Mouse (Mus musculus) adrenal gland, postnatal 14 days (tissue): ENCODE results near the gene Oaz1. TPM values are rescaled to one million over a fixed set of nuclear protein-coding genes. Genes with fewer than 3 reads are reported as not detected.
"Not testable (repeated sequence)": the region's sequence is repeated elsewhere in the genome, so short reads cannot be mapped to it uniquely, and the experiment has no call there.

Experiments
- DNase-seq: peaks from one replicate; pipeline ENCODE4 v3.0.0; 2021; ENCODE audit warnings: mixed read lengths
- total RNA-seq: library from RNA; stranded (reverse); gene quantifications from 2 replicates; pipeline ENCODE4 v1.2.3, GENCODE M21; 2021

Gene Oaz1
- total RNA-seq, 1 experiment from 2014 or later, result 741 TPM

DNA sequence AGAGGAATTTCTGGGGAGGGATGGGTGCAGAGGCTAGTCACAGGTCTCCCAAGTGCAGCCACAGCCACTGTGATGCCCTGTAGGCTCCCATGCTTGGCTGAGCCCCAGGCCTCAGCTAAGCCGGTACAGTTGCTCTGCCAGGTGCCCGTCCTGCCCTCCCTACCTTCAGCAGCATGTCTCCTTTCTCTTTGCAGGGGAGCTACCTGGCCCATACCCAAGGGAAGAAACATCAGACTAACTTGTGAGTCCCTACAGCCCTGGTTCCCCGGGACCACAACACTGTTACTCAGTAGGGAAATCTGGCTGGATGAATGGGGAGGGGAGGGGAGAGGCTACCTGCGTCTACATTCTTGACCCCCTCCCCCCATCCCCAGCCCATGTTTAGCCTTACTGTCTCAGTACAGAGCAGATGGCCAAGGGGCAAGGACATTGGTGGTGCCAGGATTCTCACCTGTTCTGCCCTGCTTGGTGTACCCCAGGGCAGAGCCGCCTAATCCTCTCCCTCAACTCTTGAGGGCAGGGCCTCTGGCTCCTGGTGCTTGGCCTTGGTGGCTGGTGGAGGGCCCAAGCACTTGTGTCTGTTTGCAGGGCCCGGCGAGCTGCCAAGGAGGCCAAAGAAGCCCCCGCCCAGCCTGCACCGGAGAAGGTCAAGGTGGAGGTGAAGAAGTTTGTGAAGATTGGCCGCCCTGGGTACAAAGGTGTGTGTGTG, 24.1 kb upstream of the Oaz1 start:
- DNase-seq, result no peak

GRCm38 (mm10) chr10:80802996-80803395, 23.5 kb upstream of the Oaz1 start:
- DNase-seq, result no peak

DNA sequence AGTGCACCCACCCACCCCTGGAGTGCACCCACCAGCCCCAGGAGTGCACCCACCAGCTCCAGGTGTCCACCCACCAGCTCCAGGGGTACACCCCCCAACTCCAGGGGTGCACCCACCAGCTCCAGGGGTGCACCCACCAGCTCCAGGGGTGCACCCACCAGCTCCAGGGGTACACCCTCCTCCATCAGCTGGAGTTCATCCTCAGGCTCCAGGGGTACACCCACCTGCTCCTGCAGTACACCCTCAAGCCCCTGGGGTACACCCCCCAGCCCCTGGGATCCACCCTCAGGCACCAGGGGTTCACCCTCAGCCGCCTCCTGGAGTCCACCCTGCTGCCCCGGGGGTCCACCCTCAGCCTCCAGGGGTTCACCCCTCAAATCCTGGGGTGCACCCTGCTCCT, 22.1 kb upstream of the Oaz1 start:
- DNase-seq, result no peak

- DNase-seq, result no peak
Observed at GRCm38 (mm10) chr10:80804916-80805315, 21.5 kb upstream of the Oaz1 start, which contains the start of gene Amh. Gene Amh, plus strand, starts transcription at chr10:80805243.

- no peak for DNase-seq
Observed at GRCm38 (mm10) chr10:80805322-80805721, 21.1 kb upstream of the Oaz1 start.

- peak; percentile 90 for DNase-seq
Observed at GRCm38 (mm10) chr10:80805925-80806324, 20.5 kb upstream of the Oaz1 start.

- no peak for DNase-seq
Observed at GRCm38 (mm10) chr10:80806341-80807056, 20.0 kb upstream of the Oaz1 start.

DNA sequence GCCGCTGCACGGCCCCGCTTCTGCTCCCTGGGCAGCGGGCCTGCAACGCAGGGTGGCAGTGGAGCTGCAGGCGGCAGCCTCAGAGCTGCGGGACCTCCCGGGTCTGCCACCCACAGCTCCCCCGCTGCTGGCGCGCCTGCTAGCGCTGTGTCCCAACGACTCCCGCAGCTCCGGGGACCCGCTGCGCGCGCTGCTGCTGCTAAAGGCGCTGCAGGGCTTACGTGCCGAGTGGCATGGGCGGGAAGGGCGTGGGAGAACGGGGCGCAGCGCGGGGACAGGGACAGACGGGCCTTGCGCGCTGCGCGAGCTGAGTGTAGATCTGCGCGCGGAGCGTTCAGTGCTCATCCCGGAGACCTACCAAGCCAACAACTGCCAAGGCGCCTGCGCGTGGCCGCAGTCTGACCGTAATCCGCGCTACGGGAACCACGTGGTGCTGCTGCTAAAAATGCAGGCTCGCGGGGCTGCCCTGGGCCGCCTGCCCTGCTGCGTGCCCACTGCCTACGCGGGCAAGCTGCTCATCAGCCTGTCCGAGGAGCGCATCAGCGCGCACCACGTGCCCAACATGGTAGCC, 19.3 kb upstream of the Oaz1 start:
- DNase-seq, result peak; percentile 84

- DNase-seq, result peak; percentile 40
Observed at GRCm38 (mm10) chr10:80808099-80808984, 18.1 kb upstream of the Oaz1 start.

GRCm38 (mm10) chr10:80808985-80809632, 17.3 kb upstream of the Oaz1 start:
- peak; percentile 6 for DNase-seq

DNA sequence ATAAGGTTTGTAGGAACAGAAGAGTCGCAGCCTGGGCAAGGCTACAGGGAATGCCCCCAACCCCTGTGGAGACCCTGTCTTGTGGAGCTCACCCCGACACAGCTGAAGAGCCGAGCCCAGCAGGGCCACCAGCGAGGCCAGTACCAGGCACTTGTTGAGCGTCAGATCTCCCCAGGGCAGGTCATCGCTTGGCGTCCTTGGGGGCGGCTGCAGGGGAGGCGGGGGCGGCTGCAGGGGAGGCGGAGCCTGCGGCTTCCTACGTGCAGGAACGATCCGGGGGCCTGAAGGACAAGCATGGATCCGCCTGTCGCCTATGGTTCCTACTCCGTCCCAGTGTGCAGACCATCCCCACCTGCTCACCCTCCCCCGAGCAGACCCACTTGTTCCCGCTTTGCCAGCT, 16.4 kb upstream of the Oaz1 start:
- peak; percentile 80 for DNase-seq

GRCm38 (mm10) chr10:80812391-80813041, 13.9 kb upstream of the Oaz1 start:
- peak; percentile 77 for DNase-seq

DNA sequence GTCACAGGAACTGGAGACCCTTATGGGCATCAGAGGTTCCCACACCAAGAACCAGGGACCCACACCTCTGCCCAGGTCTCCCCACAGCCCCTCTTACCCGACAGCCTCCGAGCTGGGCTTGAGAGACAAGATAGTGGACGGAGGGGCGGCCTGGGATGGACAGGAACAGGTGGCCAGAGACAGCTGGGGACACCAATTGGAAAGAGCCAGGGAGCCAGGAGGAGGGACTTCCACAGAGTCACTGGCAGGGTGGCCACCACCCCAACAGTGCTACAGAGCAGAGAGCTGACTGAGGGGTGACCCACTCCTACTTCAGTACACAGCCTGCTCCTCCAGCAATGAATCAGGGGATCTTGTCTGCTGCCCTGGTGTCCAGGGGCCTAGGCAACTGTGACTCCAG, 13.1 kb upstream of the Oaz1 start, which contains the start of gene Jsrp1:
Gene Jsrp1 (minus strand): TSS at position 133 of the 400 bp plus-strand sequence.
- no peak for DNase-seq

DNA sequence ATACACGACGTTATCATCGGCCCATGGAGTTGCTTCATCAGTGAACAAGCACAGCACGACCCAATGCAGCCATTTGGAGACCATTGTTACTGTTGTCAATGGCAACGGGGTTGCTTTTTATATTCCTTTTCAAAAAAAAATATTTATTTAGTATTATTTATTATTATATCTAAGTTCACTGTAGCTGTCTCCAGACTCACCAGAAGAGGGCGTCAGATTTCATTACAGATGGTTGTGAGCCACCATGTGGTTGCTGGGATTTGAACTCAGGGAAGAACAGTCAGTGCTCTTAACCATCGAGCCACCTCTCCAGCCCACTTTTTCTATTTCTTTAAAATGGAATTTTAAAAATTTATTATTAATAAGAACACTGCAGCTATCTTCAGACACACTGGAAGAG, 11.7 kb upstream of the Oaz1 start:
- no peak for DNase-seq

DNA sequence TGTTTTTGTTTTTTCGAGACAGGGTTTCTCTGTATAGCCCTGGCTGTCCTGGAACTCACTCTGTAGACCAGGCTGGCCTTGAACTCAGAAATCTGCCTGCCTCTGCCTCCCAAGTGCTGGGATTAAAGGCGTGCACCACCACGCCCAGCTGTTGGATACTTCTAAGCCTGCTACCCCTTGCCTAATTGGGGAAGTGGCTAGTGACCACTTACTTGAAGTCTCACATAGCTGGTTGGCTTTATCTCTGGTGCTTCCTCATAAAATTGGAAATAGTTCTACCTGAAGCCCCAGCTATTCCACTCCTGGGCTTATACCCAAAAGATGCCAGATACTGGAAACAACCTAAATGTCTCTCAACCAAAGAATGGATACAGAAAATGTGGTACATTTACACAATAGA, 10.2 kb upstream of the Oaz1 start:
- DNase-seq, result not testable (repeated sequence)

DNA sequence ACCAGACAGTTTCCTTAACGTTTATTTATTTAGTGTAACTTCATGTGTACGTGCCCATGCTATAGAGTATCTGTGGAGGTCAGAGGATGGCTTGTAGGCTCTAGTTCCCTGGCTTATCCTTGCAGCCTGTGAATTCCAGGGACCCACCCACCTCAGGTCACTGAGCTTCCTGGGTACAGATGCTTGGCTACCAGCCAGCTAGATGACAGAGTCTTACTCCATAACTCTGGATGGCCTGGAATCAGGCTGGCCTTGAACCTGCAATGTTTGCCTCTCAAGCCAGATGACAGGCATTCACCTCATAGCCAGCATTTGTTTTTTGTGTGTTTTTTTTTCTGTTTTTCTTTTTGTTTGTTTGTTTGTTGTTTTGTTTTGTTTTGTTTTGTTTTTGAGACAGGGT, 9.3 kb upstream of the Oaz1 start:
- DNase-seq, result peak; percentile 65

DNA sequence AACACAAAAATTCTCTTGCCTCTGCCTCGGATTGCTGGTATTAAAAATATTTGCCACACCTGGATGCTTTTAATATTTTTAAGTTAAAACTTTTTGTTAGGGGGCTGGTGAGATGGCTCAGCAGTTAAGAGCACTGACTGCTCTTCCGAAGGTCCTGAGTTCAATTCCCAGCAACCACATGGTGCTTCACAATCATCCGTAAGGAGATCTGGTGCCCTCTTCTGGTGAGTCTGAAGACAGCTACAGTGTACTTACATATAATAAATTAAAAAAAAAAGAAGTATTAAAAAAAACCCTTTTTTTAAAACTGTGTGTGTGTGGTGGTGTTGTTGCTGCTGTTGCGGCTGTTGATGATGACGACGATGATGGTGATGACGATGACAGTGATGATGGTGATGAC, 8.5 kb upstream of the Oaz1 start:
- not testable (repeated sequence) for DNase-seq

- DNase-seq, result no peak
Observed at GRCm38 (mm10) chr10:80818599-80819281, 7.7 kb upstream of the Oaz1 start.

DNA sequence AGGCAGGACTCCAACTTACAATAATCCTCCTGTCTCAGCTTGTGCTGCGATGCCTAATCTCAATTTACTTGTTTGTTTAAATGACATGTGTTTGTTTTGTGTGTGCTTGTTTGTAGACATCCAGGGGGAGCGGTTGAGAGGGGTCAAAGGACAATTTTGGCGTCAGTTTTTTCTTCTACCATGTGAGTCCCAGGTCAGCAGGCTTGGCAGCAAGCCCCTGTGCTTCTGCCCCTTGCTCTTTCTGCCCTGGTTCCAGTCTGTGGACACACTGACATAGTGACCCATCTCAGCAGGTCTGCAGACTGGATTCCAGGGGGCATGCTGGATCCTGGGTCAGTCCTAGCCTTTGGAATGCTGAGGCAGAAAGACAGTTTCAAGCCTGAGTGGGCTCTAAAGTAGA, 7.0 kb upstream of the Oaz1 start:
- no peak for DNase-seq

DNA sequence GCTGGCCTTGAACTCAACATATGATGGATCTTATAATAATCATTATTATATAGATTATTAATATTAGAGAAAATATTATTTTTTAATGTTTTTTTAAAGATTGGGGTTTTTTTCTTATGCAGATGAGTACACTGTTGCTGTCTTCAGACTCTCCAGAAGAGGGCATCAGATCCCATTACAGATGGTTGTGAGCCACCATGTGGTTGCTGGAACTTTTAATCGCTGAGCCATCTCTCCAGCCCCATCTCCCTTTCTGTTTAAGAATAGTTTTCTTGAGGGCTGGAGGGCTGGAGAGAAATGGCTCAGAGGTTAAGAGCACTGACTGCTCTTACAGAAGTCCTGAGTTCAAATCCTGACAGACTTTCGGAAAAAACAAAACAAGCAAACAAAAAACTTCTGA, 4.5 kb upstream of the Oaz1 start:
- peak; percentile 43 for DNase-seq

DNA sequence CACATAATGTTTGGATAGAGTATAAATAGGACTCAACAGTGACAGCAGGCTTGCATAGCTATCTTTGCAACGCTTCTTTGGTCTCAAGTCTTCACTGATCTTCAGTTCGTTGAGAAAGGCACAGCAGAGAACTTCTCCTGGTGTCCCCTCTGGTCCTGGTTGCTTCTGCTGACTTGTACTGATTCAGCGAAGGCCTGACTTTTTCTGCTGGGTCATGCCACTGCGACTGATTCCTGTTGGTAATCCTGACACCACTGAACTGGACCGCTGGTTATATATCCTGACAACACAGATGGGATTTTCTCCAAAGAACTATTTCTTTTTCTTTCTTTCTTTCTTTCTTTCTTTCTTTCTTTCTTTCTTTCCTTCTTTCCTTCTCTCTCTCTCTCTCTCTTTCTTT, 3.9 kb upstream of the Oaz1 start:
- DNase-seq, result no peak
